Mouse (Mus musculus) midbrain, embryonic 12.5 days (tissue): ENCODE data around the gene Stpg4. TPM values are rescaled to one million over a fixed set of nuclear protein-coding genes. Genes with fewer than 3 reads are reported as not detected.
A peak's percentile ranks its signal among the peaks of the same experiment; 100 is the strongest.

Source experiments
- ATAC-seq: fragments of 200-750 bp; cut with Nextera tagmentation; 2 replicates; pipeline ENCODE4 v1.8.0; 2017; ENCODE audit warnings: low read depth, moderate TSS enrichment, moderate library complexity; ENCODE audit not compliant: low FRiP score
- H3K27ac ChIP-seq: fragments of 300-500 bp; sonication (generic); replicated peaks from 2 replicates; pipeline ENCODE4 v1.5.1; 2016; ENCODE audit warnings: mild to moderate bottlenecking
- H3K27me3 ChIP-seq: fragments of 300-500 bp; sonication (generic); 2 replicates; pipeline ENCODE4 v1.6.1; 2016; ENCODE audit warnings: mild to moderate bottlenecking
- H3K36me3 ChIP-seq: fragments of 300-500 bp; sonication (generic); 2 replicates; pipeline ENCODE4 v1.6.1; 2016
- H3K4me1 ChIP-seq: fragments of 300-500 bp; sonication (generic); 2 replicates; pipeline ENCODE4 v1.6.1; 2016
- H3K4me2 ChIP-seq: fragments of 300-500 bp; sonication (generic); replicated peaks from 2 replicates; pipeline ENCODE4 v1.6.1; 2016; ENCODE audit warnings: mild to moderate bottlenecking, moderate library complexity
- H3K4me3 ChIP-seq: fragments of 300-500 bp; sonication (generic); 2 replicates; pipeline ENCODE4 v1.5.1; 2016; ENCODE audit warnings: mild to moderate bottlenecking
- H3K9ac ChIP-seq: fragments of 300-500 bp; sonication (generic); replicated peaks from 2 replicates; pipeline ENCODE4 v1.6.1; 2016; ENCODE audit warnings: mild to moderate bottlenecking, moderate library complexity
- H3K9me3 ChIP-seq: fragments of 300-500 bp; sonication (generic); 2 replicates; pipeline ENCODE4 v1.6.1; 2016; ENCODE audit warnings: mild to moderate bottlenecking
- WGBS: fragments of 180-500 bp; shearing (Covaris S2); methylation state at CpG from one replicate; pipeline ENCODE4 v1.1.7; 2016; 5-methylcytosine and 5-hydroxymethylcytosine counted together
- polyA plus RNA-seq: library from polyadenylated mRNA; unstranded; fragments of >200 nt; fragmentation: Nextera tagmentation; extraction: Ambion mirVana; gene quantifications from 2 replicates; pipeline ENCODE4 v1.2.1, GENCODE M21; 2016

Stpg4 gene
- polyA plus RNA-seq, 1 experiment from 2014 or later: not detected

DNA sequence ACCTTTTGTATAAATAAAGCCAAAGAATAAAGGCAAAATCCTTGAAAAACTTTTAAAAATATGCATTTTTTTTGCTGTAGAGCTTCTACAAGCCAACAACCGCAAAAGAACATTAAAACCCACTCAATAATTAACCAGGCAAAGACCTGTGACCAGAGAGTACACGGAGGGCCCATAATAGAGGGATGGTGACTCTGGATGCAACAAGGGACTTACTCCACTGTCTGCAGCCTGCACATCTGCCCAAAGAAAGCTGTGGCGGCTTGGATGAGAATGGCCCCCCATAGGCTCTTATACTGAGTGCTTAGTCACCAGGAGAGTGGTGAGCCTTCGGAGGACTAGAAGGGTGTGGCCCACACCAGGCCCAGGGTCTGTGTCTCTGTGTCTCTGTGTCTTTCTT is 24.1 kb downstream of the Stpg4 start:
- ATAC-seq: no peak
- H3K4me2 ChIP-seq: no peak overlapping the region
- H3K4me3 ChIP-seq: no peak overlapping the region
- H3K4me1 ChIP-seq: no peaks in the 10 kb centered on the region
- H3K9me3 ChIP-seq: no peaks in the 10 kb centered on the region
- no peaks in the 10 kb centered on the region for H3K36me3 ChIP-seq
- H3K27ac ChIP-seq: no peak overlapping the region
- H3K27me3 ChIP-seq: no peaks in the 10 kb centered on the region
- 78% methylated on average over 4 of the region's 4 CpGs for WGBS
- H3K9ac ChIP-seq: no peak overlapping the region

DNA sequence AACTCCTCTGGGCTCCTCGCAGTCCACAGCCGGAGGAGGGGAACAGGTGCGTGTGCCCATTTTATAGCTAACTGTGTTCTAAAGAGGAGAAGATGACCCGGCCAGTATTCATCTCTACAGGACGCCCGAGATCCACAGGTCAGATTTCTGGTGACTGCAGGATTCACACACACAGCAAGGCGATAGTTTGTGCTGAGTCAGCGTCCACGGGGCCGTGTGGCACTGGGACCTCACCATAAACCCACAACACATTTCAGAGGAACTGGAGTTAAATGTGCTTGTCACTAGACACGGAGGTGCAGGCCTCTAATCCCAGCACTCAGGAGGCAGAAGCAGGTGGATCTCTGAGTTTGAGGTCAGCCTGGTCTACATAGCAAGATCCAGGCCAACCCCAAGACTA is 25.1 kb downstream of the Stpg4 start:
- no peak overlapping the region for H3K9ac ChIP-seq
- 89% methylated on average over 11 of the region's 11 CpGs for WGBS
- H3K9me3 ChIP-seq: no peaks in the 10 kb centered on the region
- H3K4me2 ChIP-seq: no peak overlapping the region
- no peak for ATAC-seq
- H3K4me1 ChIP-seq: no peaks in the 10 kb centered on the region
- no peaks in the 10 kb centered on the region for H3K36me3 ChIP-seq
- no peak overlapping the region for H3K27ac ChIP-seq
- no peaks in the 10 kb centered on the region for H3K27me3 ChIP-seq
- no peak overlapping the region for H3K4me3 ChIP-seq

DNA sequence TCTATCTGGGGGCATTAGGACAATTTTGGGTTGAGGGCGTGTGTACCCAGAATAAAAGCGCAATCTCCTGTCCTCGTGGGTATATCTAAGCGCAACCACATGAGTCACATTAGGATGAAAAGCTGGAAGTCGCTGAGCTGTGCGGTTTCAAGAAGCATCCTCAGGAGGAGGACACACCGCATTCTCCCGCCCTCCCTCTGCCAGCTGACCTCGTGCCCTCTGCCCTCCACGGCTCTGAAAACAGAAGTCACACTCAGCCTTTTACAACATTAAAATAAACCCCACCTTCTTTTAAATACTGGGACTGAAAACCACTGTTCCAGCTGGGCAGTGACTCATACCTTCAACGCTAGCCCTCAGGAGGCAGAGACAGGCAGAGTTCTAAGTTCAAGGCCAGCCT is 30.5 kb downstream of the Stpg4 start:
- 78% methylated on average over 11 of the region's 11 CpGs for WGBS
- H3K4me2 ChIP-seq: no peak overlapping the region
- no peak for ATAC-seq

DNA sequence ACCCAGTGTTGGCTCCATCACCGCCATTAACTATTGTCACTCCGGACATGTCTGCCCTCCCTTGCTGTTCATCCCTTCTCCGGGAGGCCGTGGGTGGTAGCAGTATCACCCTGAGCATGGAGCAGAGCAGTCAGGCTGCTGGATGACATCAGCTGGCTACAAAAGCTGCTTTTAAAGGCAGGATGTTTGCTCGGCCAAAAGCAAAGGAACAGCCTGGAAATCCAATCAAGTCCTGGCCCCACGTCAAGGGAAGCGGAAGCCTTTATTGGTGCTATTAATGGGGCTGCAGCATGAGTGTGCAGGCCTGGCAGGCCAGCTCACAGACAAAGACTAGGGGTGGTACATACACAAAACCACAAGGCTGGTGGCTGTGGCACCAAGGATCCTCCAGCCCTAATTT is 36.3 kb downstream of the Stpg4 start:
- no peaks in the 10 kb centered on the region for H3K9me3 ChIP-seq
- peaks cover 6% of the 10 kb centered on the region; the same call in 1 of the 2 replicates for H3K4me1 ChIP-seq
- H3K9ac ChIP-seq: no peak overlapping the region
- no peak overlapping the region for H3K4me2 ChIP-seq
- H3K36me3 ChIP-seq: no peaks in the 10 kb centered on the region
- 77% methylated on average over 7 of the region's 7 CpGs for WGBS
- no peak overlapping the region for H3K4me3 ChIP-seq
- ATAC-seq: no peak
- H3K27ac ChIP-seq: no peak overlapping the region
- H3K27me3 ChIP-seq: no peaks in the 10 kb centered on the region

More for the DNA sequence above, 30.5 kb downstream of the Stpg4 start:
- H3K4me1 ChIP-seq: no peaks in the 10 kb centered on the region
- no peaks in the 10 kb centered on the region for H3K36me3 ChIP-seq
- H3K9ac ChIP-seq: no peak overlapping the region
- H3K27me3 ChIP-seq: no peaks in the 10 kb centered on the region
- no peaks in the 10 kb centered on the region for H3K9me3 ChIP-seq
- H3K4me3 ChIP-seq: no peak overlapping the region
- no peak overlapping the region for H3K27ac ChIP-seq

DNA sequence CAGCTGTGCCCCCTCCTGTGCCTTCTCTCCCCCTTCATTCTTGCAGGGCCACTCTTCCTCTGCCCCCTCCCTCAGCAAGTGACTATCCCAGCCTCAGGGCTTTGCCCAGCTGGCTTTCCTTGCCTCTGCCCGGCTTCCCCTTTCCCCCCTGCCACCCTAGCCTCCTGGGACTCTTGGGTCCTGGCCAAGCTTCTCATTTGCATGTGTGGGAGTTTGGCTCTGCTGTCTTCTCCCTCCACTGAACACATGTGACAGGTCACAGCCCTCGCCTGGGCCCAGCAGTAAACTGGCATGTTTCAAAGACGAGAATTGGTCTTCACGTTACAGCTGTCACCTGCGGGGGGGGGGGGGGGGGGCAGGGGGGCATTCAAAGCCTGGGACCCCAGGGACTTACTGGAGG is 40.5 kb downstream of the Stpg4 start:
- Histone ChIP-seq H3K4me1 (peaks cover 6% of the 10 kb centered on the region; the same call in 1 of the 2 replicates), H3K4me3 (no peak overlapping the region), H3K9me3 (no peaks in the 10 kb centered on the region), H3K27ac (no peak overlapping the region), H3K36me3 (no peaks in the 10 kb centered on the region), H3K9ac (no peak overlapping the region), H3K4me2 (no peak overlapping the region), H3K27me3 (no peaks in the 10 kb centered on the region)
- 52% methylated on average over 4 of the region's 5 CpGs for WGBS
- ATAC-seq: no peak

DNA sequence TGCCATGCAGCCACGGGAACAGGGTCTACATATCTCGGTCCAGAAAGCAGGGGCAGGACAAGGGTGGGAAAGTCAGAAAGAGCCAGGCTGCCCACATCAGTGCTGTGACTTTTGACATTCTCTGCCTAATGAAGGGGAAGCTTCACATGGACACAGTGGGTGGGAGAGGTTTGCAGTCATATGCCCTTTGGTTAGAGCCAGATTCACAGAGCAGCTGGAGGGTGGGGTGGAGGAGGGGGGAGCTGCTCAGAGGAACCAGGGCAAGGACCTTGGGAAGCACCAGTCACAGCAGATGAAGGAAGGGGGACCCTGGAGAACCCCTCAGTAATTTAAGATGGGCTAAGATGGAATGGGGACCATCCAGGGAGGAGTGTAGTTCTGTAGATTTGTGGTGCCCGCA is 41.7 kb downstream of the Stpg4 start:
- Histone ChIP-seq H3K4me3 (no peak overlapping the region), H3K36me3 (no peaks in the 10 kb centered on the region), H3K27ac (no peak overlapping the region), H3K4me1 (peaks cover 6% of the 10 kb centered on the region; the same call in 1 of the 2 replicates), H3K9ac (no peak overlapping the region), H3K9me3 (no peaks in the 10 kb centered on the region), H3K27me3 (no peaks in the 10 kb centered on the region), H3K4me2 (no peak overlapping the region)
- 68% methylated on average over 3 of the region's 3 CpGs for WGBS
- ATAC-seq: no peak

DNA sequence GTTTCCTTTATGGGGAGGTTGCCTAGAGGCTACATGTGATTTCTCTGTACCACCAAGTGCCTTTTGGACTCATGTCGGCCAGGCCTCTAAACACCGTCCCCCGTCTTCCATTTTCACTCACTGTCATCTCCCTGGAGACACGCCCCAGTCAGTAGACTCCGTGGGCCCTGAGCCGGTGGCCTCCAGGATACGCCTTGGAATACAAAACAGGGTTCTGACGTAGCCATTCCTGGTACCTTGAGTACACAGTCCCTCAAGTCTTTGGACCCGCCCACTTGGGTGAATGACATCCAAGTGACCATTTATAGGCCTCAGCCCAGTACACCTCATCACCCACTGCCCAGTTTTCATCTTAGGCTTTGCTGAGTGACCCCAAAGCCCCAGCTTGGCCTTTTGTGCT is 46.9 kb downstream of the Stpg4 start:
- Histone ChIP-seq H3K36me3 (no peaks in the 10 kb centered on the region), H3K9ac (no peak overlapping the region), H3K27ac (no peak overlapping the region), H3K4me2 (no peak overlapping the region), H3K4me3 (no peak overlapping the region), H3K27me3 (no peaks in the 10 kb centered on the region), H3K4me1 (peaks cover 37% of the 10 kb centered on the region), H3K9me3 (no peaks in the 10 kb centered on the region)
- ATAC-seq: no peak
- WGBS: 80% methylated on average over 9 of the region's 9 CpGs

DNA sequence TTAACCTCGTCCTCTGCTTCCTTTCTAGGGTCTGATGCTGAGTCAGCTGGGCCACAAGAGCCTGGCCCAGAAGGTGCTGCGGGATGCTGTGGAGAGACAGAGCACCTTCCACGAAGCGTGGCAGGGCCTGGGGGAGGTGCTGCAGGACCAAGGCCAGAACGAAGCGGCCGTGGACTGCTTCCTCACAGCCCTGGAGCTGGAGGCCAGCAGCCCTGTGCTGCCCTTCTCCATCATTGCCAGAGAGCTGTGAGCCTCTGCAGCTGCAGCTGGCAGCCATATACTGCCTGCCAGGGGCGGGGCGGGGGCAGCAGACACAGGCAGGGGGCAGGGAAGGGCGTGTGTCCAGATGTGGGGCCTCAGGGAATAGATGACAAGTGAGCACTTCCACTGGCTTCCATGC is 47.7 kb downstream of the Stpg4 start:
- Histone ChIP-seq H3K27me3 (no peaks in the 10 kb centered on the region), H3K9ac (0 out of 2 replicates have a peak overlapping the region, but pooled peaks have one; percentile 1), H3K4me1 (peaks cover 37% of the 10 kb centered on the region), H3K4me3 (no peak overlapping the region), H3K27ac (peak overlapping the region; percentile 64; the same call in 1 of the 2 replicates), H3K9me3 (no peaks in the 10 kb centered on the region), H3K4me2 (0 out of 2 replicates have a peak overlapping the region, but pooled peaks have one; percentile 6), H3K36me3 (no peaks in the 10 kb centered on the region)
- no peak for ATAC-seq
- 59% methylated on average over 10 of the region's 10 CpGs for WGBS

DNA sequence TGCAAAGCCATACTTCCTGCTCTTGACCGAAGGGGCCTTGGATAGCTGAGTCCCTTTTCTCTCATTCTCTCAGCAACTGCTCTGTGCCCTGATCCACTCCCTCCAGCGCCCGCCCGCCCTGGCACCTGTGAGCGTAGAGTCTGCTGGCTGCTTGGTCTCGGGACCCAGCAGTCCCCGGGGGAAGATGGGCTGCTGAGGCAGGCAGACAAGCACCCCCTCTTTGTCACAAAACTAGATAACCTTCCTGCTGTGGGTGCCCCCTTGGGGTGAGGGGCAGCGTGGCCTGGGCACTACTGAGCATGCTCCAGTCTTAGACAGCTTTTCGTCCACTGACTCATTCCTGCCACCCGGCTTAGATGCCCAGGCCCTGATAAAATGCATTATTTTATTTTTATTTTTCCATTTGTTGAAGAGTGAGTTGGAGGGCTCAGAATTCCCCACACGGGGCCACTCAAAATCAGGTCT is 48.3 kb downstream of the Stpg4 start:
- H3K9ac ChIP-seq: no peak overlapping the region
- peak overlapping the region; percentile 64 for H3K27ac ChIP-seq
- ATAC-seq: no peak
- H3K4me1 ChIP-seq: peaks cover 37% of the 10 kb centered on the region
- H3K4me3 ChIP-seq: no peak overlapping the region
- no peaks in the 10 kb centered on the region for H3K36me3 ChIP-seq
- no peaks in the 10 kb centered on the region for H3K9me3 ChIP-seq
- H3K4me2 ChIP-seq: peak overlapping the region; percentile 23
- no peaks in the 10 kb centered on the region for H3K27me3 ChIP-seq
- 66% methylated on average over 11 of the region's 11 CpGs for WGBS

DNA sequence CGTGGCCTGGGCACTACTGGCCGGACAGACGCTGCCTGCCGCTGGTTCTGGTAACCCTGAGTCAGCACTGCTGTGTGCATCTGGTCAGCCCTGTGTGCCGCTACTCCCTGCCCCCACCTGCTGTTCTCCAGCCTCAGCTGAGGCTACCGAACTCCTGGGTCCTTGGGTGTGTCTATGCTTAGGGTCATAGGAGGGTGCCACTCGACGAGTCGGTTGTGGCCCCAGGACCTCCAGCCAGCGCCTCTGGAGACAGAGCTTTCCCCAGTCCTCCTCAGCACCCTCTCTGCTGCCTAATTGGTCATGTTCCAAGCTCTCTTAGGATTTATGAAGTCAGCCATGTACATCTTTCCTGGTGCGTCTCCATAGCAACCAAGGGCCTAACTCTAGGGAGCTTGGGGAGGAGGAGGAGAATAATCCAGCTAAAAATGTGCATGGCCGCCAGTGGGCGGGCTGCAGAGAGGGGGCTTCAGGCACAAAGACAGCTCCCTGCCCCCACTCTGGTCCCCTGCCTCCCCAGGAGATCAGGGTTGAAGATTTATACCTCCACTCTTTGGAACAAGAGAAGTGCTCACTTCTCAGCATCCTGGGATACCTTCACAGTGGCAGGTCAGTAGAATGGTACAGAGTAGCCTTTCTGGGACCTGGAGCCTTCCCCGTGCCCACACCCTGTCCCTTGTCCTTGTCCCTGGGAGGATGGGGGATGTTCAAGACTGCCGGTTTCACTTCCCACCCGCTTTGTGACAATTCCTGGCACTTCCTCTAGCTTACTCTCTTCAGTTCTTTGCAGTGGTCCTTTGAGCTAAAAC is 49.0 kb downstream of the Stpg4 start:
- peak; percentile 50; the same call in 1 of the 2 replicates for ATAC-seq
- Histone ChIP-seq H3K27ac (peak overlapping the region; percentile 64), H3K4me2 (peak overlapping the region; percentile 23), H3K9me3 (no peaks in the 10 kb centered on the region), H3K4me1 (peaks cover 37% of the 10 kb centered on the region), H3K36me3 (no peaks in the 10 kb centered on the region), H3K9ac (peak overlapping the region; percentile 21; the same call in 1 of the 2 replicates), H3K4me3 (no peak overlapping the region), H3K27me3 (no peaks in the 10 kb centered on the region)
- WGBS: 37% methylated on average over 16 of the region's 16 CpGs

DNA sequence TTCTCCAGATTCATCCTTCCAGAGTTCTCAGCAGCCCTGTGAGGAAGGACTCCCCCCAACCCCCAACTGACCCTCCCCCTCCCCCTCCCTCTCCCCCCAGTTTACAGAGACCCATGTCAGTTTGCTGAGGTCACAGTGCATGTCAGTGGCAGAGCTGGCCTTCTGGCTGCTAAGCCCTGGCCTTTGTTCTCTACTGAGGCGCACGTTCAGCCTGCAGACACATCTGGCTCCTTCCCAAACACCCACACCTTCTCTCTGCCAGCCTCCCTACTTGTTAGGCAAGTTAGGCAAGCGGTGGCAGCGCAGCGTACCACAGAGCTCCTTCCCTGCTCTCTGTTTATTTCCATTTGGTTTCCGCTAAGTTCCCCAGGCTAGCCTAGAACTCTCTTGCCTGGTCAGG is 50.0 kb downstream of the Stpg4 start:
- no peak for ATAC-seq
- no peaks in the 10 kb centered on the region for H3K9me3 ChIP-seq
- no peak overlapping the region for H3K9ac ChIP-seq
- H3K4me1 ChIP-seq: peaks cover 38% of the 10 kb centered on the region
- H3K27me3 ChIP-seq: no peaks in the 10 kb centered on the region
- H3K27ac ChIP-seq: peak overlapping the region; percentile 64
- H3K36me3 ChIP-seq: no peaks in the 10 kb centered on the region
- no peak overlapping the region for H3K4me3 ChIP-seq
- no peak overlapping the region for H3K4me2 ChIP-seq
- WGBS: 58% methylated on average over 6 of the region's 6 CpGs

DNA sequence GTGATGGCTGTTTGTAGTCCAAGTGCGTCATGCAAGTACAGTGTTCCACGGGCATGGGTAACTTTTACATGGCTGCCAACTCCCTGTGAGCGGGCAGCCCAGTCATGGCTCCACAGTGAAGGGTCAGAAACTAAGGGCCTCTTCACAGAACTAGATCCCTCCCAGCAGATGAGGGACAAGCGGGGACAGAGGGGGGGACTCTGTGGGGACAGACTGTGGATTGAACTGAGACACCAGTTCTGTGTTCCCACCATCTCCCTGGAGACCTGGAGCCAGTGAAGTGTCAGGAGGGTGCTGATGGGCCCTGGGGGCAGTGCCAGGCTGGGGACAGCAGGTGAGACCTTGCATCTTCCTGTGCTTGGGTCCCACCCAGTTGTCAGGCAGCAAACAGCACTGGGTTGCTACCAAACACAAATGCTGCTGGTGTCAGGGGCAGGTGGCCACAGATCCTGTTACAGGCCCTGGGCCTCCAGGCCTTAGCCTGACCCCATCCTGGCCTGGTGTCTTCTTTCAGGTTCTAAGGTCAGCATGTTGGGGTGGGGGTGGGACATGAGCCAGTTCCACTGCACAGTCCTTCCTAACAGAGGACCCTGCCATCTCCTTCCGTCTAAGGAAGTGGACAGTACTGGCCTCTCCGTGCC is 50.6 kb downstream of the Stpg4 start:
- Histone ChIP-seq H3K4me3 (no peak overlapping the region), H3K9ac (no peak overlapping the region), H3K4me2 (no peak overlapping the region), H3K36me3 (no peaks in the 10 kb centered on the region), H3K27ac (peak overlapping the region; percentile 64; the same call in 1 of the 2 replicates), H3K27me3 (no peaks in the 10 kb centered on the region), H3K4me1 (peaks cover 43% of the 10 kb centered on the region), H3K9me3 (no peaks in the 10 kb centered on the region)
- no peak for ATAC-seq
- 81% methylated on average over 6 of the region's 6 CpGs for WGBS
